Mouse (Mus musculus) stomach, adult 2 months (tissue): ENCODE results near the gene Unc79. TPM values are rescaled to one million over a fixed set of nuclear protein-coding genes. Genes with fewer than 3 reads are reported as not detected.

ENCODE experiments used
- polyA plus RNA-seq: library from polyadenylated mRNA; depleted of rRNA; stranded (reverse); fragments of >200 nt; gene quantifications from 2 replicates; pipeline ENCODE4 v1.2.3, GENCODE M21; 2012; rRNA removed

Unc79 gene
- 0.09 and 1.6 TPM in 2 replicates for polyA plus RNA-seq

GRCm38 (mm10) chr12:102948778-102949394, at the start of gene Unc79:
Gene Unc79 (plus strand): TSS chr12:102948859.

GRCm38 (mm10) chr12:102899091-102899490, 49.6 kb upstream of the Unc79 start, which contains the start of gene Cox8c:
Gene Cox8c (plus strand): TSS chr12:102899316.

Other genes with a start within 250 kb of the Unc79 start
- 44.7 and 49.4 TPM in 2 replicates for gene Itpk1, start 243.9 kb upstream of the Unc79 start, polyA plus RNA-seq
- 0.22 and 0.43 TPM in 2 replicates for gene Moap1, start 205.2 kb upstream of the Unc79 start, polyA plus RNA-seq
- 1.2 and 2.5 TPM in 2 replicates for gene Tmem251, start 205.1 kb upstream of the Unc79 start, polyA plus RNA-seq
- gene Gm28051, start 191.1 kb upstream of the Unc79 start, polyA plus RNA-seq = not detected in 2 replicates
- gene Gon7, start 191.1 kb upstream of the Unc79 start, polyA plus RNA-seq = 4.6 and 5.5 TPM in 2 replicates
- 2.2 and 3.3 TPM in 2 replicates for gene Ubr7, start 190.9 kb upstream of the Unc79 start, polyA plus RNA-seq
- gene Gm20604, start 190.2 kb upstream of the Unc79 start, polyA plus RNA-seq = 0.14 and 0.18 TPM in 2 replicates
- gene Btbd7, start 70.4 kb upstream of the Unc79 start, polyA plus RNA-seq = 2.6 and 3.3 TPM in 2 replicates
- not detected in 2 replicates for gene Cox8c, start 49.5 kb upstream of the Unc79 start, polyA plus RNA-seq